Mouse (Mus musculus): Measurements from ENCODE around the gene Dnal1. TPM values are rescaled to one million over a fixed set of nuclear protein-coding genes. Genes with fewer than 3 reads are reported as not detected.

The Dnal1 gene
- total and polyA plus RNA-seq, 3 experiments = 1.3 to 1.7 TPM; not detected in 1

- TF ChIP-seq MYB (IDR thresholded peaks at IDR 0.05; ENCODE audit: low read depth, low read length) = no peak
- TF ChIP-seq SIN3A (IDR thresholded peaks at IDR 0.05; ENCODE audit: low read length) = no peak
- no peak for TF ChIP-seq MXI1 (IDR thresholded peaks at IDR 0.05; ENCODE audit: low read depth, low read length)
- no peak for TF ChIP-seq UBTF (IDR thresholded peaks at IDR 0.05; ENCODE audit: borderline replicate concordance, insufficient read depth, low read depth, low read length)
- TF ChIP-seq TCF12 (IDR thresholded peaks at IDR 0.05; ENCODE audit: low read depth, low read length) = no peak
- peak; percentile 62 for TF ChIP-seq USF1 (IDR thresholded peaks at IDR 0.05; ENCODE audit: low read depth, low read length)
- H3K9me3 ChIP-seq (replicated peaks; ENCODE audit: insufficient read depth, low read length) = no peaks in the 10 kb centered on the region
- no peak overlapping the region for H3K9ac ChIP-seq (ENCODE audit: control insufficient read depth, low read depth, low read length, poor library complexity, severe bottlenecking)
- no peak overlapping the region for H3K4me3 ChIP-seq (ENCODE audit: control insufficient read depth in 1 of 2, insufficient read depth in 1 of 2, low read depth in 2 of 2, low read length in 2 of 2)
- H3K27me3 ChIP-seq (ENCODE audit: control insufficient read depth in 1 of 2, insufficient read depth in 2 of 2, low read length in 2 of 2) = no peaks in the 10 kb centered on the region
- DNase-seq (ENCODE audit: low read depth, low spot score) = peak; percentile 24
- H3K79me2 ChIP-seq (ENCODE audit: control insufficient read depth, insufficient read depth, low read length, poor library complexity) = peaks cover 72% of the 10 kb centered on the region
- peak overlapping the region; percentile 58; the same call in 1 of the 2 replicates for H3K27ac ChIP-seq (ENCODE audit: control insufficient read depth, low read depth, low read length)
- H3K4me1 ChIP-seq (ENCODE audit: control insufficient read depth in 1 of 2, insufficient read depth in 2 of 2, low read length in 2 of 2) = peaks cover 31 to 40% of the 10 kb centered on the region in 2 experiments
- H3K36me3 ChIP-seq (ENCODE audit: control insufficient read depth in 1 of 2, insufficient read depth in 2 of 2, low read length in 2 of 2) = peaks cover 9 to 39% of the 10 kb centered on the region in 2 experiments
Observed at GRCm38 (mm10) chr12:84174190-84174811, 60.1 kb downstream of the Dnal1 start.

DNA sequence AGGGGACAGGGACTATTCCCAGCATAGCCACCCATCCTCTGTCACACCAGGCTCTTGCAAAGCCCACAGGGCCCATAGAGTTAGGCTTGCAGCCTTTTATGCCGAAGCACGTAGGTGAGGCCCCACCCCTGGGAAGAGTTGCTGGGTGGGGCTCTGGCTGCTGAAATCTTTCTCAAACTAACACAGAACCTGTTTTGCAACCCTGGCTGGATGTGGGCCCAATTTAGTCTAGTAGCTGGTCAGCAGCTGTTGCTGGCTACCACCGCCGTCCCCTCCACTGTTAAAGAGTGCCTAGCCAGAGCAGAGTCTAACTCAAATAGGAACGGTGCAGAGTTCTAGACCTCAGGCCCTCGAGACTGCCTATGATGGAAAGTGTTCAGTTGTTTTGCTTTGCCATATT is 60.7 kb downstream of the Dnal1 start:
- H3K79me2 ChIP-seq (ENCODE audit: control insufficient read depth, insufficient read depth, low read length, poor library complexity) = peaks cover 73% of the 10 kb centered on the region
- H3K27me3 ChIP-seq (ENCODE audit: control insufficient read depth in 1 of 2, insufficient read depth in 2 of 2, low read length in 2 of 2) = no peaks in the 10 kb centered on the region
- H3K27ac ChIP-seq (ENCODE audit: control insufficient read depth, low read depth, low read length) = peak overlapping the region; percentile 58
- peaks cover 8 to 45% of the 10 kb centered on the region in 2 experiments; a peak in 3 of 4 replicates for H3K36me3 ChIP-seq (ENCODE audit: control insufficient read depth in 1 of 2, insufficient read depth in 2 of 2, low read length in 2 of 2)
- H3K4me3 ChIP-seq (ENCODE audit: control insufficient read depth in 1 of 2, insufficient read depth in 1 of 2, low read depth in 2 of 2, low read length in 2 of 2) = no peak overlapping the region
- DNase-seq (ENCODE audit: low read depth, low spot score) = no peak
- no peak overlapping the region for H3K9ac ChIP-seq (ENCODE audit: control insufficient read depth, low read depth, low read length, poor library complexity, severe bottlenecking)
- H3K4me1 ChIP-seq (ENCODE audit: control insufficient read depth in 1 of 2, insufficient read depth in 2 of 2, low read length in 2 of 2) = peaks cover 34 to 44% of the 10 kb centered on the region in 2 experiments
- no peaks in the 10 kb centered on the region for H3K9me3 ChIP-seq (replicated peaks; ENCODE audit: insufficient read depth, low read length)
- TF ChIP-seq HCFC1 (IDR thresholded peaks at IDR 0.05; ENCODE audit: low read depth, low read length) = no peak
- TF ChIP-seq CTCF (IDR thresholded peaks at IDR 0.05 in 2 of 3, conservative IDR thresholded peaks at IDR 0.05 in 1 of 3; ENCODE audit: control insufficient read depth in 1 of 3, insufficient read depth in 1 of 3, low read depth in 2 of 3, low read length in 3 of 3, poor library complexity in 1 of 3, severe bottlenecking in 1 of 3) = no peak
- no peak for TF ChIP-seq NELFE (IDR thresholded peaks at IDR 0.05; ENCODE audit: low read depth, low read length)
- no peak for TF ChIP-seq ZC3H11A (IDR thresholded peaks at IDR 0.05; ENCODE audit: low read depth, low read length)
- no peak for TF ChIP-seq USF1 (IDR thresholded peaks at IDR 0.05; ENCODE audit: low read depth, low read length)
- no peak for TF ChIP-seq MAZ (IDR thresholded peaks at IDR 0.05; ENCODE audit: low read depth, low read length)
- TF ChIP-seq POLR2AphosphoS2 (IDR thresholded peaks at IDR 0.05; ENCODE audit: low read length) = no peak
- TF ChIP-seq SMC3 (IDR thresholded peaks at IDR 0.05; ENCODE audit: low read depth, low read length) = no peak
- no peak for TF ChIP-seq ZKSCAN1 (IDR thresholded peaks at IDR 0.05; ENCODE audit: low read depth, low read length)
- TF ChIP-seq MYC (IDR thresholded peaks at IDR 0.05; ENCODE audit: low read depth, low read length) = no peak
- TF ChIP-seq ZNF384 (IDR thresholded peaks at IDR 0.05; ENCODE audit: low read depth, low read length) = no peak
- no peak for TF ChIP-seq POLR2AphosphoS5 (IDR thresholded peaks at IDR 0.05; ENCODE audit: borderline replicate concordance, low read depth, low read length)
- no peak for TF ChIP-seq TBP (IDR thresholded peaks at IDR 0.05; ENCODE audit: low read depth, low read length)
- no peak for TF ChIP-seq RCOR1 (IDR thresholded peaks at IDR 0.05; ENCODE audit: low read depth, low read length)
- no peak for TF ChIP-seq CHD1 (IDR thresholded peaks at IDR 0.05; ENCODE audit: low read depth, low read length)
- TF ChIP-seq NRF1 (IDR thresholded peaks at IDR 0.05; ENCODE audit: insufficient read depth, low read depth, low read length, poor library complexity, severe bottlenecking) = no peak
- no peak for TF ChIP-seq UBTF (IDR thresholded peaks at IDR 0.05; ENCODE audit: borderline replicate concordance, insufficient read depth, low read depth, low read length)
- TF ChIP-seq MYB (IDR thresholded peaks at IDR 0.05; ENCODE audit: low read depth, low read length) = no peak
- no peak for TF ChIP-seq ETS1 (IDR thresholded peaks at IDR 0.05; ENCODE audit: low read depth, low read length)
